Mouse (Mus musculus) G1E-ER4 (cell line): ENCODE data around the gene Pan3. TPM values are rescaled to one million over a fixed set of nuclear protein-coding genes. Genes with fewer than 3 reads are reported as not detected.
A peak's percentile ranks its signal among the peaks of the same experiment; 100 is the strongest.

ENCODE experiments used
- GATA1 ChIP-seq: IDR thresholded peaks from one replicate; pipeline ENCODE4 v1.8.0; 2012; ENCODE audit warnings: low read length, inconsistent platforms
- polyA plus RNA-seq: library from polyadenylated mRNA; stranded (reverse); fragments of >175 nt; gene quantifications from 2 replicates; pipeline ENCODE4 v1.2.3, GENCODE M21; 2012

Gene Pan3
- polyA plus RNA-seq, 1 experiment = 32.0 TPM

GRCm38 (mm10) chr5:147448933-147449332 lies 19.0 kb downstream of the Pan3 start:
- no peak for TF ChIP-seq GATA1

DNA sequence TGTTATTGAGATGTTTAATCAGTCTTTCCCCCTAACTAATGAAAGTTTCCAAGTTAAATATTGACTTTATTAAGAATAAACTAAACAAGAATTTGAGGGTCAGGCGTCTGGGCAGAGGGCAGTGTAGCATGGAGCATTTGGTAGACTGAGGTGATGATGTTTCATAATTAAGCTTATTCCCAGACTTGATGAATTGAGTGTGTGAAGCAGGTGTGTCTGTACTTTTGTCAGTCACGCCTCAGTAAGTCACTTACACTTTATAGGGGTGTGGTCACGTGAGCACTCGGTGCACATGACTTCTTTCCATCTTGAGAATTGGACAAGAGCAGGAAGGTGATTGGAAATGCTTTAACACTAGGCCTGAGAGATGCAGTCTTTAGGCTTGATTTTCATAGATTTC lies 26.5 kb downstream of the Pan3 start:
- TF ChIP-seq GATA1 = no peak

DNA sequence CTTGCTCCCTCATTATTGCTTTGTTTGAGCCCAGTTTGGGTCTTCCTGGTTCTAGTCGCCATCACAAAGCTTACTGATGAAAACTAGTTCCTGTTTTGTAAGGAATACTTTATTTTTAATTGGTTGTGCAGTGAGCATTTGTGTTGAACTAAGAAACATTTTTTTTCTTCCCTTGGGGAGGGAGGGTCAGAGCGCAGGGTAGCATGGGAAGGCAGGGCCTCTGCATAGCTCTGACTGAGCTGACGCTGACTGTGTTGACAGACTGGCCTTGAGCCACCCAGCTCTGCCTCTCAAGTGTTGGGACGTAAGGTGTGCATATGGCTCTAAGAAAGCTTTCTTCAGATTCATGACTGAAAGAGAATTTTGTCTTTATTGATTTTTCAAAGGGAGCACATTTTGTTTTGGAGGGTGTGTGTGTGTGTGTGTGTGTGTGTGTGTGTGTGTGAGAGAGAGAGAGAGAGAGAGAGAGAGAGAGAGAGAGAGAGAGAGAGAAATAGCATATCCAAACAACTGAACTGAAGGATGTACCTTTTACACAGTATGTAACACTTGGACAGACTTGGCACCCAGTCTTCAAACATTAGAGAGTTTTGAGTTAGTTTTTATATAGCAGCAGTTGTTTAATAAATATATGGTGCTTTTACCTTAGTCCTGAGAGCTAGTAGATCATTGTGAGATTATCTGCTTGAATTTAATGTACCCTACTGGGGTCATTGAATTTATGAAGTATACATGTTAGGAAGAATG lies 30.0 kb downstream of the Pan3 start:
- TF ChIP-seq GATA1 = no peak

DNA sequence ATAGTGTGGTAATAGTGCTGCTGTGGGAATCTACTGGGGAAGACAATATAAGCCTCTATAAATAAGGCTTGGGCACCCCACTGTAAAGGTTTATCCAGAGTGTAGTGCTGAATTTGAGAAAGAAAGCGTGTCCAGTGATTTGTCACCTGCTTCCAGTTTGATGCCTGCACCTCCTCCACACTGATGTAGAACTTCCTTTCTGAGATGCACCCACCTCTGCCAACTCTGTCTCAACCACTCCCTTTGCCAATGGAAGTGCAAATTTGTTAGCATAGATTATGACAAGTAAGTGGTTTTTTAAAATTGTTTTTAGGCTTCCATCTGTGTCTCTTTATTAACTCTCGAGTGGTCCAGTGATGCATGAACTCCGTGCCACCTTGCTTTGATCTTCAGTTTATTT lies 33.3 kb downstream of the Pan3 start:
- TF ChIP-seq GATA1 = no peak

DNA sequence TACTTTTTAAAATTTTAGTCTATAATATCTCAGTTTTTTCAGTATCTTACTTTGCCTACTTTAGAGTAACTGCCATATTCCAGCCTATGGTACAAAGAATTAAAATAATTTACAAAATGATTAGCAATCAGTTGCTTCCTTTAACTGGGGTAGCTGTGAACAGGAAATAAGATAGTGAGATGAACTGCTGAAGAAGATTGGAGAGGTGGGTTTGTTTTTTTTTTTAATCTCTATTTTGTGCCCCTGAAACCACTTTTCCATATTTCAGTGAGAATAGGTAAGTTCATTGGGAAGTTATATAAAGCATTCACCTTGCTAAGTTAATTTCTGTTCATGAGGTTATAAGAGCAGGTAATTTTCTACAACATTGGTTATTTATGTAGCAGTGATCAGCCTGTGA lies 36.4 kb downstream of the Pan3 start:
- no peak for TF ChIP-seq GATA1

DNA sequence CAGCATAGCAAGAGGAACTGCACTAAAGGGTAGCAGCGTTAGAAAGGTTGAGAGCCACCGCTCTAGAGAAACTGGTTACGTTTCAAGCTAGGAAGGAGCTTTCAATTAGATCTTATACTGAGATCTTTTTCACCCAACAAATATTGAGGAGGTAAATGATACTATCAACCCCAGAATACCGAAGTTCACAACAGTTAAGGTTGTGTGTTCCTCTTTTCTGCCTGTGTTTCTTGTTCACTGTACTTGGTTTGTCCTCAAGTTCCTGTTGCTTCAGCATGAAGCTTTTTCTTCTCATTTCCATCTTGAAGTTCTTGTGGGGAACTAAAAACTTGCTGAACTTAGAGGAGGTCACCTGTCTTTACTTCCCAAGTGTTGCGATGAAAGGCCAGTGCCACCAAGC lies 41.2 kb downstream of the Pan3 start:
- TF ChIP-seq GATA1 = no peak

DNA sequence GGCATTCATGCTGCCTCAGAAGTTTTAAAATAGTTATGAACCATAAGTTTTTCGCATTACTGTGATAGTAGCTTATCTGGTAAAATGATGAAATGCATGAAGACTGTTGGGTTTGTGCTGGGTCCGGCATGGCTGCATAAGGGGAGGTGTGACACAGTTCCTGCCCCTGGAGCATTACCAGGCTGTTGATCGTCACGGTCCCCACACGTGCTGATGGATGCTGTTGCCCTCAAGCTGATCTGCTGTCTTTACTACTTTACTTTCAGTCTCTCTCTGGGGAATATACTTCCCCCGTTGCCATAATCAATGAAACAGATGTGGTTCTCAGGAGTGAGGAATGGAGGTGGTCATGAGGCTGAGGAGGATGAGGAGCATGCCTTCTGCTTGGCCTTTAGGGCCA lies 43.1 kb downstream of the Pan3 start:
- no peak for TF ChIP-seq GATA1

GRCm38 (mm10) chr5:147473856-147474255 lies 43.9 kb downstream of the Pan3 start:
- no peak for TF ChIP-seq GATA1

- TF ChIP-seq GATA1 = no peak
Observed at GRCm38 (mm10) chr5:147476109-147476508, 46.1 kb downstream of the Pan3 start.

DNA sequence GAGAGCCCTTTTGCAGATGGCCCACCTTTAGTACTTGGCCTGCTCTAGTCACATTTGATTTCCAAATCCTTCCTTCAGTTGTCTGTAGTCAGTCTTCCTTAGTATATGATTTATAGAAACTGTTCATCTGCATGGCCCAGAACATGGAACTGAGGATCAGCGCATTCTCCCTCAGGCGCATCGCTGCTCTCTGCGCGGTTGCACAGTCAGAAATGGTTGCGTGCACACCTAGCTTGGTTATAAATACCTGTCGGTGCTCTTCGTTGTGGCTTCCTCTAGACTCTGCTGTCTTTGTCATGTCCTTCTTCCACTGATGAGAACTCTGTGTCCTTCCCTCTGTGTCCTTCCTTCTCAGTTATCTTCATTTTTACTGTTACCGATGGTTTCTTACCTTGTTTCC lies 47.1 kb downstream of the Pan3 start:
- TF ChIP-seq GATA1 = no peak

DNA sequence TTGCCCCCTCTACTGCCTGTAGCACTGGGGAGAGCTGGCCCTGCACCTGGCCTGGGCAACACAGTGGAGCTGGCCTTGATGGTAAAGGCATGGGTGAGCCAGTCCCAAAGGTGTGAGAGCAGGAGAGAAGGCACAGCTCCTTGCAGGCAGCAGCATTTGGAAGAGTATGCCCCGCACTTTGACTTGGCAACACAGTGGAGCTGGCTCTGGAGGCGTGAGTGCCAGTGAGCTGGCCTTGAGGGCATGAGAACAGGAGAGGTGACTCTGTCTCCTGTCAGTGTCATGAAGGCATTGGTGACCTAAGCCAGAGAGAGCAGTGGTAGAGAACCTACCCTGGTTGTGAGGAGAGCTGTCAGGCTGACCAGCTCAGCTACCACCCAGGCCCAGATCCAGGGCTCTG lies 49.4 kb downstream of the Pan3 start:
- no peak for TF ChIP-seq GATA1

DNA sequence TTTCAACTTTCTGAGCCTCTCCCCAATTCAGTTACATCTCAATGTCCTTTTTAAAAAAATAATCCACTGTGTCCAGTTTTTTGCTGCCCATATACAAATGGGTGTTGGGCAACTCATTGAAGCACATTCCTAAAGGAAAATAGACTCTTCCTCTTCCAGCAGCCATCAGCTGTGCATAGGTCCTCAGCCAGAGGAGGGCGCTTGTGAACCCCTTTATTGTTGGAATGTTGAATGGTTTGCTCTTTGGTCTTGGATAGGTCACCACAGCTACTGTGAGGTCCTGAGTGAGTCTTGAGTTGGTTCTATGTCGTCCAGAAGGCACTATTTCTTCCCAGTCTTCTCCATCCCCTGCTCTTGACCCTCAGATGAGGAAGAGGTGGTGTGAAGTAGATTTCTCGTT lies 54.2 kb downstream of the Pan3 start:
- no peak for TF ChIP-seq GATA1

GRCm38 (mm10) chr5:147489226-147489625 lies 59.3 kb downstream of the Pan3 start:
- TF ChIP-seq GATA1 = no peak

DNA sequence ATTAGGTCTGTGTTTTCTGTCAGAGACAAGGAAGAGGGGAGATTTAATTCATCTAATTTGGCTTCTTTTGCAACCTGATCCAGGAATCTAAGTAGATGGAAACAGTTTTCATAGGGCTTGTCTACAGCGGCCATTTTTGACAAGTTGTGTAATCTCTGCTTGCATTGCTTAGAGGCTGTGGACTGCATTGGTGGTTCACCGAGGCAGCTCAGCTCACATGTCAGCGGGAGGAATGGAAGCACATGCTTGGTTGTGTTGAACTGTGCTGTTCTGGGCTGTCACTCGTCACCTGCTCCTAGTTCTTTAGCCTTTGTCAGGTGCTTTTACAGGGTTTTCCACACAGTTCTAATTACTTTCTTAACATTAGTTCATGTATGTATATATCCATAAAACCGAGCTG lies 60.9 kb downstream of the Pan3 start:
- TF ChIP-seq GATA1 = no peak

GRCm38 (mm10) chr5:147492511-147492910 lies 62.5 kb downstream of the Pan3 start:
- peak; percentile 38 for TF ChIP-seq GATA1

- no peak for TF ChIP-seq GATA1
Observed at GRCm38 (mm10) chr5:147493205-147493604, 63.2 kb downstream of the Pan3 start.

DNA sequence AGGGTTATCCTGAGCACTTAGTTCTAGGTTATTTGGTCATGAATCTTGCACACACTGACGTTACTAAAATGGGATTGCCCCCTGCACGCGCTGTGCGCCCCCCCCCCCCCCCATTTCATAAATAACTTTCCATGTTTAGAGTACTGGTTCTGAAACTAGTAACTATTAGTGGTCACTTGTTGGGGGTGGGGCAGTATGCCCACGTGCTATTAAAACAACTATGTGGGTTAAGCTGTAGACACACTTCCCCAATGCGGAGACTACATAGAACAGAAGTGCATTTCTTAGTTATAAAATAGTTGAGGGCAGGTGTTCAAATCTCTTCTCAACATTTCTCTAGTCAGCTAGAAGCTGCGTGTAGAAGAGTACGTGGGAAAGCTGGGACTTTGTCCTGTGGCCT lies 63.7 kb downstream of the Pan3 start:
- TF ChIP-seq GATA1 = no peak

GRCm38 (mm10) chr5:147494388-147494787 lies 64.4 kb downstream of the Pan3 start:
- TF ChIP-seq GATA1 = no peak
